Mouse (Mus musculus): ENCODE results near the gene Tecpr1. TPM values are rescaled to one million over a fixed set of nuclear protein-coding genes. Genes with fewer than 3 reads are reported as not detected.
A peak's percentile ranks its signal among the peaks of the same experiment; 100 is the strongest.

The Tecpr1 gene
- total and polyA plus RNA-seq, 2 experiments: 5.9 to 13.0 TPM

DNA sequence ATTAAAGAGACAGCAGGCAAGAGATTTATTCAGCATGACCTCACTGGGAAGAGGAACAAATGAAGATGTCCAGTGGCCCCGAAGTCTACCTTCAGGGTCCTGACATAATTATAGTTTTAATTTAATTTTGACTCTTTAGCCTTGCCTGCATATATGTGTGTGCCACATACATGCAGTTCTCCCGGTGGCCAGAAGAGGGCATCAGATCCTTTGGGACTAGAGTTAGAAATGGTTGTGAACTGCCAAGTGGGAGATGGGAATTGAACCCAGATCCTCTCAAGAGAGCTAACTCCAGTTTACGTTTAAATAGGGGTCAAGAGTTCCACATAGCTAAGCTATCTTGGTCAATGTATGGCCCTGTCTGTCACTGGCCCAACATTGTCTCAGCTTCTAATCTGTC lies 26.5 kb upstream of the Tecpr1 start:
- H3K36me3 ChIP-seq (ENCODE audit: control insufficient read depth, insufficient read depth, low read length): no peaks in the 10 kb centered on the region
- no peak overlapping the region for H3K9ac ChIP-seq (ENCODE audit: low read depth, low read length)
- no peak overlapping the region for H3K27ac ChIP-seq (replicated peaks; ENCODE audit: insufficient read depth, low read depth, low read length)
- no peaks in the 10 kb centered on the region for H3K27me3 ChIP-seq (ENCODE audit: control insufficient read depth, insufficient read depth, low read length)
- no peak overlapping the region for H3K4me3 ChIP-seq (ENCODE audit: insufficient read depth, low read depth, low read length)
- H3K79me2 ChIP-seq (ENCODE audit: control insufficient read depth, insufficient read depth, low read length): no peaks in the 10 kb centered on the region
- WGBS: 88% methylated on average over 3 of the region's 3 CpGs
- peaks cover 11% of the 10 kb centered on the region for H3K4me1 ChIP-seq (ENCODE audit: control insufficient read depth, insufficient read depth, low read length)
- no peak for TF ChIP-seq POLR2A (IDR thresholded peaks at IDR 0.05; ENCODE audit: extremely low read depth, insufficient read depth, low read length)
- peak; percentile 27; the same call in 1 of the 2 replicates for TF ChIP-seq CTCF (IDR thresholded peaks at IDR 0.05; ENCODE audit: low read depth, low read length)
- DNase-seq (ENCODE audit: extremely low read depth, low read depth, low spot score): no peak

- H3K79me2 ChIP-seq (ENCODE audit: control insufficient read depth, insufficient read depth, low read length): no peaks in the 10 kb centered on the region
- H3K27ac ChIP-seq (replicated peaks; ENCODE audit: insufficient read depth, low read depth, low read length): no peak overlapping the region; the same call in 1 of the 2 replicates
- peak; percentile 97 for DNase-seq (ENCODE audit: extremely low read depth, low read depth, low spot score)
- H3K9ac ChIP-seq (ENCODE audit: low read depth, low read length): no peak overlapping the region
- TF ChIP-seq POLR2A (IDR thresholded peaks at IDR 0.05; ENCODE audit: extremely low read depth, insufficient read depth, low read length): no peak
- TF ChIP-seq CTCF (IDR thresholded peaks at IDR 0.05; ENCODE audit: low read depth, low read length): no peak
- no peaks in the 10 kb centered on the region for H3K36me3 ChIP-seq (ENCODE audit: control insufficient read depth, insufficient read depth, low read length)
- no peak overlapping the region for H3K4me3 ChIP-seq (ENCODE audit: insufficient read depth, low read depth, low read length)
- H3K4me1 ChIP-seq (ENCODE audit: control insufficient read depth, insufficient read depth, low read length): peaks cover 7% of the 10 kb centered on the region
- 5% methylated on average over 10 of the region's 10 CpGs for WGBS
- H3K27me3 ChIP-seq (ENCODE audit: control insufficient read depth, insufficient read depth, low read length): no peaks in the 10 kb centered on the region
Observed at GRCm38 (mm10) chr5:144247906-144248585, 24.6 kb upstream of the Tecpr1 start.

DNA sequence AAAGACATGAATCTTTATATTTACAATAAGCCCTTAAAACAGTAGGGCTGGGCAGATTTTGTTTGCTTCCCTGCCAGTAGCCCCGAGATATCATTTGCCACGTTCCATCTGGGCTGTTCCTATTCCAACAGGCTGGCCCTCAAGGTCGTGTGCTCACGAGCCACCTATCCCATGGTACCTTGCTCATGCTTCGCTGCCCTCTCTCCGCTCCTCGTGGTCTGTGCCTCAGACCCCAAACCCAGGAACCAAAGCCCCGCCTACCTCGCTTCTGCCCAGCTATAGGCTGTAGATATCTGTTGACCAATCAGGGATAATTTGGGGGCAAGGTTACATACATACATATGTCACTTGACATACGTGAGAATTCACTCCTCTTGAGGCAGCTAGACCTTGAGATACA lies 23.9 kb upstream of the Tecpr1 start:
- TF ChIP-seq CTCF (IDR thresholded peaks at IDR 0.05; ENCODE audit: low read depth, low read length) (no peak), POLR2A (IDR thresholded peaks at IDR 0.05; ENCODE audit: extremely low read depth, insufficient read depth, low read length) (no peak)
- H3K4me1 ChIP-seq (ENCODE audit: control insufficient read depth, insufficient read depth, low read length): peaks cover 7% of the 10 kb centered on the region
- H3K36me3 ChIP-seq (ENCODE audit: control insufficient read depth, insufficient read depth, low read length): no peaks in the 10 kb centered on the region
- no peaks in the 10 kb centered on the region for H3K27me3 ChIP-seq (ENCODE audit: control insufficient read depth, insufficient read depth, low read length)
- H3K27ac ChIP-seq (replicated peaks; ENCODE audit: insufficient read depth, low read depth, low read length): no peak overlapping the region
- no peak overlapping the region for H3K9ac ChIP-seq (ENCODE audit: low read depth, low read length)
- no peak for DNase-seq (ENCODE audit: extremely low read depth, low read depth, low spot score)
- no peaks in the 10 kb centered on the region for H3K79me2 ChIP-seq (ENCODE audit: control insufficient read depth, insufficient read depth, low read length)
- no peak overlapping the region for H3K4me3 ChIP-seq (ENCODE audit: insufficient read depth, low read depth, low read length)
- WGBS: 76% methylated on average over 10 of the region's 10 CpGs

DNA sequence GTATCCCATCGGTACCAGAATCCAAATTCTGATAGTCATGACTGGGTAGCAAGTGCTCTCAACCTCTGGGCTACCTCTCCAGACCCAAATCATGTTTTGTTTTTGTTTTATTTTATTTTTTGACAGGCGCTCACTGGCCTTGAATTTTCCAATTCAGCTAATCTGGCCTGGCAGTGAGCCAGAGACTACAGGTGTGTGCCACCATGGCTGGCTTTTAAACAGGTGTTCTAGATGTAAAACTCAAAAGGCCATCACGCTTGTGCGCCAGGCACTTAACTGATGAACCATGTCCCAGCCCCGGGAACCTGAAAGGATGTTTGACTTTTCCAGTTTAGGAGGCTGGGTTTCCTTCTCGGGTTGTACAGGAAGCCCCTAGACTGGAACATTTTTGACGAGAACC lies 23.3 kb upstream of the Tecpr1 start:
- H3K4me3 ChIP-seq (ENCODE audit: insufficient read depth, low read depth, low read length): no peak overlapping the region

DNA sequence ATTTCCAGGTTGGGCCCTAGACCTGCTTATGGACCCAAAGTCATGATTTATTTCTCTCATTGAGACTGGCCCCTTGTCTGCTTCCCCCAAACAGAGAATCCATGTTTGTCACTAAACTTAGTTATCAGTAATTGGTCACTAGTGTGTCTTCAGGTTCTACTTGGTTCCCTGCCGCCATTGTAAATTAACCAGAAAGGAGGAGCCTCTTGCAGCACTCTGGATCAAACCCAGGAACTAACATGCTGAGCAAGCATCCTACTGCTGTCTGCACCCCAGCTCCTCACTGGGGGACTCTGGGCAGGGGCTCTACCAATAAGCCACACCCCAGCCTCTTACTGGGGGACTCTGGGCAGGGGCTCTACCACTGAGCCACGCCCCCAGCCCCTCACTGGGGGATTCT lies 22.2 kb upstream of the Tecpr1 start:
- WGBS: 77% methylated on average over 2 of the region's 2 CpGs
- TF ChIP-seq CTCF (IDR thresholded peaks at IDR 0.05; ENCODE audit: low read depth, low read length) (no peak), POLR2A (IDR thresholded peaks at IDR 0.05; ENCODE audit: extremely low read depth, insufficient read depth, low read length) (no peak)
- DNase-seq (ENCODE audit: extremely low read depth, low read depth, low spot score): no peak
- no peaks in the 10 kb centered on the region for H3K27me3 ChIP-seq (ENCODE audit: control insufficient read depth, insufficient read depth, low read length)
- H3K9ac ChIP-seq (ENCODE audit: low read depth, low read length): no peak overlapping the region
- no peak overlapping the region for H3K4me3 ChIP-seq (ENCODE audit: insufficient read depth, low read depth, low read length)
- H3K79me2 ChIP-seq (ENCODE audit: control insufficient read depth, insufficient read depth, low read length): no peaks in the 10 kb centered on the region
- no peaks in the 10 kb centered on the region for H3K36me3 ChIP-seq (ENCODE audit: control insufficient read depth, insufficient read depth, low read length)
- H3K27ac ChIP-seq (replicated peaks; ENCODE audit: insufficient read depth, low read depth, low read length): no peak overlapping the region
- H3K4me1 ChIP-seq (ENCODE audit: control insufficient read depth, insufficient read depth, low read length): peaks cover 7% of the 10 kb centered on the region

More for the DNA sequence above, 23.3 kb upstream of the Tecpr1 start:
- TF ChIP-seq POLR2A (IDR thresholded peaks at IDR 0.05; ENCODE audit: extremely low read depth, insufficient read depth, low read length) (no peak), CTCF (IDR thresholded peaks at IDR 0.05; ENCODE audit: low read depth, low read length) (no peak)
- WGBS: 82% methylated on average over 7 of the region's 7 CpGs
- no peak for DNase-seq (ENCODE audit: extremely low read depth, low read depth, low spot score)
- H3K27me3 ChIP-seq (ENCODE audit: control insufficient read depth, insufficient read depth, low read length): no peaks in the 10 kb centered on the region
- no peaks in the 10 kb centered on the region for H3K36me3 ChIP-seq (ENCODE audit: control insufficient read depth, insufficient read depth, low read length)
- peaks cover 7% of the 10 kb centered on the region for H3K4me1 ChIP-seq (ENCODE audit: control insufficient read depth, insufficient read depth, low read length)
- H3K27ac ChIP-seq (replicated peaks; ENCODE audit: insufficient read depth, low read depth, low read length): no peak overlapping the region
- H3K9ac ChIP-seq (ENCODE audit: low read depth, low read length): no peak overlapping the region
- no peaks in the 10 kb centered on the region for H3K79me2 ChIP-seq (ENCODE audit: control insufficient read depth, insufficient read depth, low read length)

DNA sequence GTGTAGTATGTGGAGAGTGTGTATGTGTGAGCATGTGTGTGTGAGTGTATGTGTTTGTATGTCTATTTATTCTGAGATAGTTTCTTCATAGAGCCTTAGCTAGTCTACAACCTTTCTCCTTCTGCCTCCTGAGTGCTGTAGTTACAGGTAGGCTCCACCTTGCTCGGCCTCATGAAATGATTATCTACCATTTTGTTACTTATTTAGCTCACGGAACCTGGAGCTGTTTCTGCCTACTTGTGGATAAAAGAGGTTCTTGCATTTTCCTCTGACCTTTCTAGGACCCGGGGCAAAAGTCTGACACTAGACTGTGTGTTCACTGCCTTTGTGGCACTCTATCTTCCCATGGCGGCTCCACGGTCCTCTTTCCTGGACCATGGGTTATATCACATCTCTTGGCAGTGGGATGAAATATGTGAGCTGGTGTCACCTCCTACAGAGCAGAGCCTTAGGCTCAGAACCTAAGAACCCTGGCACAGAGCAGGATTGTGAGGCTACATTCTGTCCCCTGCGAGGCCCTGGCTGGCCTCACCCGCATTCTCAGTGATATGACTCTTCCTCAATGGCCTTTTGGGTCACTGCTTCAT lies 20.6 kb upstream of the Tecpr1 start, which contains the start of gene Bri3:
TSS of gene Bri3 (plus strand) at position 537 of the 587 bp plus-strand sequence.
- no peaks in the 10 kb centered on the region for H3K27me3 ChIP-seq (ENCODE audit: control insufficient read depth, insufficient read depth, low read length)
- TF ChIP-seq POLR2A (IDR thresholded peaks at IDR 0.05; ENCODE audit: extremely low read depth, insufficient read depth, low read length): no peak
- no peak for TF ChIP-seq CTCF (IDR thresholded peaks at IDR 0.05; ENCODE audit: low read depth, low read length)
- no peak within 1 kb of the TSS for H3K27ac ChIP-seq (replicated peaks; ENCODE audit: insufficient read depth, low read depth, low read length)
- H3K4me3 ChIP-seq (ENCODE audit: insufficient read depth, low read depth, low read length): no peak within 1 kb of the TSS
- DNase-seq (ENCODE audit: extremely low read depth, low read depth, low spot score): no peak
- H3K36me3 ChIP-seq (ENCODE audit: control insufficient read depth, insufficient read depth, low read length): no peaks in the 10 kb centered on the region
- WGBS: 97% methylated on average over 7 of the region's 7 CpGs
- H3K79me2 ChIP-seq (ENCODE audit: control insufficient read depth, insufficient read depth, low read length): no peaks in the 10 kb centered on the region
- H3K9ac ChIP-seq (ENCODE audit: low read depth, low read length): no peak within 1 kb of the TSS
- H3K4me1 ChIP-seq (ENCODE audit: control insufficient read depth, insufficient read depth, low read length): peaks cover 7% of the 10 kb centered on the region

Measured in liver, adult 2 months (tissue).